Mouse (Mus musculus) mouse trophoblast stem cell (cell line): Measurements from ENCODE around the gene Parn.
"Not testable (repeated sequence)": the region's sequence is repeated elsewhere in the genome, so short reads cannot be mapped to it uniquely, and the experiment has no call there.

Experiments
- in situ Hi-C, 2 experiments: fragments of 300-500 bp; cut with MseI, MboI; formaldehyde crosslinking; loops; 2 replicates in 1 of 2; 3 replicates in 1 of 2; pipeline ENCODE4 v1.15.1; 2025

Gene Parn

GRCm38 (mm10) chr16:13667878-13668343, at the start of gene Parn:
Parn (minus strand) TSS chr16:13668170.
- in situ Hi-C loops = no loop called here

GRCm38 (mm10) chr16:13716821-13717553, 49.0 kb upstream of the Parn start:
- in situ Hi-C loops = no loop called here

GRCm38 (mm10) chr16:13714910-13715309, 46.9 kb upstream of the Parn start:
- in situ Hi-C loops = no loop called here

- in situ Hi-C loops = no loop called here
Measured at GRCm38 (mm10) chr16:13704676-13705075, 36.7 kb upstream of the Parn start.

- in situ Hi-C loops = no loop called here
Measured at GRCm38 (mm10) chr16:13702184-13702583, 34.2 kb upstream of the Parn start.

GRCm38 (mm10) chr16:13698998-13699397, 31.0 kb upstream of the Parn start:
- in situ Hi-C loops = no loop called here

- in situ Hi-C loops = no loop called here
Measured at GRCm38 (mm10) chr16:13678601-13679319, 10.8 kb upstream of the Parn start.

GRCm38 (mm10) chr16:13674511-13674910, 6.5 kb upstream of the Parn start:
- in situ Hi-C loops = no loop called here

GRCm38 (mm10) chr16:13673114-13673513, 5.1 kb upstream of the Parn start:
- in situ Hi-C loops = no loop called here

- in situ Hi-C loops = no loop called here
Measured at GRCm38 (mm10) chr16:13672386-13672898, 4.5 kb upstream of the Parn start.

GRCm38 (mm10) chr16:13671685-13672385, 3.9 kb upstream of the Parn start, which contains the start of the genes Bfar and 3110001I22Rik:
Bfar (plus strand) TSS chr16:13671858.
3110001I22Rik (plus strand) TSS chr16:13671929.
- in situ Hi-C loops = no loop called here

- in situ Hi-C loops = not testable (repeated sequence)
Measured at GRCm38 (mm10) chr16:13670896-13671295, 2.9 kb upstream of the Parn start.

- in situ Hi-C loops = no loop called here
Measured at GRCm38 (mm10) chr16:13669282-13669681, 1.3 kb upstream of the Parn start.

- in situ Hi-C loops = no loop called here
Measured at GRCm38 (mm10) chr16:13668402-13669108, 585 bp upstream of the Parn start.

- in situ Hi-C loops = no loop called here
Measured at GRCm38 (mm10) chr16:13660736-13661135, 7.2 kb downstream of the Parn start.

- in situ Hi-C loops = no loop called here
Measured at GRCm38 (mm10) chr16:13658886-13659285, 9.1 kb downstream of the Parn start.

- in situ Hi-C loops = no loop called here
Measured at GRCm38 (mm10) chr16:13645930-13646329, 22.0 kb downstream of the Parn start.

GRCm38 (mm10) chr16:13644474-13644873, 23.5 kb downstream of the Parn start:
- in situ Hi-C loops = no loop called here

GRCm38 (mm10) chr16:13640064-13640463, 27.9 kb downstream of the Parn start:
- in situ Hi-C loops = no loop called here

- in situ Hi-C loops = no loop called here
Measured at GRCm38 (mm10) chr16:13639508-13639907, 28.5 kb downstream of the Parn start.

GRCm38 (mm10) chr16:13638198-13638597, 29.8 kb downstream of the Parn start:
- in situ Hi-C loops = not testable (repeated sequence)
